Mouse (Mus musculus) fat pad, adult 2 months (tissue): Measurements from ENCODE around the gene Usp2.
A peak's percentile ranks its signal among the peaks of the same experiment; 100 is the strongest.

ENCODE experiments used
- DNase-seq: peaks from one replicate; pipeline ENCODE4 v3.0.0-alpha.2; 2011; ENCODE audit warnings: low read depth, low spot score; ENCODE audit errors: extremely low read depth

Gene Usp2

DNA sequence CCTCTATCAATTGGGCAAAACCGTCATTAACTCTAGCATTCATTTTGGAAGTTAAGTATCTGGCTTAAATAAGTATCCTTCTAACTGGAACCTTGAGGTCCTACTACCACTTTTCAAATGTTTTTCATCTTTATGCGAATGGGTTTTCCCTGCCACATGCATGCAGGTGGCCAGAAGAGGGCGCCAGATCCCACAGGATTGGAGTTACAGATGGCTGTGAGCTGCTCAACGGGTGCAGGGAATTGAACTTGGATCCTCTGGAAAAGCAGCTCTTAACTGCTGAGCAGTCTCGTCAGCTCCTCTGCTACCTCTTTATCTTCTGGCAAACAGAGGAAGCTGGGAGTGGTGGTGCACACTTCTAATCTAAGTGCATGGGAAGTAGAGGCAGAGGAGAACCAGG is 52.2 kb downstream of the Usp2 start:
- no peak for DNase-seq

DNA sequence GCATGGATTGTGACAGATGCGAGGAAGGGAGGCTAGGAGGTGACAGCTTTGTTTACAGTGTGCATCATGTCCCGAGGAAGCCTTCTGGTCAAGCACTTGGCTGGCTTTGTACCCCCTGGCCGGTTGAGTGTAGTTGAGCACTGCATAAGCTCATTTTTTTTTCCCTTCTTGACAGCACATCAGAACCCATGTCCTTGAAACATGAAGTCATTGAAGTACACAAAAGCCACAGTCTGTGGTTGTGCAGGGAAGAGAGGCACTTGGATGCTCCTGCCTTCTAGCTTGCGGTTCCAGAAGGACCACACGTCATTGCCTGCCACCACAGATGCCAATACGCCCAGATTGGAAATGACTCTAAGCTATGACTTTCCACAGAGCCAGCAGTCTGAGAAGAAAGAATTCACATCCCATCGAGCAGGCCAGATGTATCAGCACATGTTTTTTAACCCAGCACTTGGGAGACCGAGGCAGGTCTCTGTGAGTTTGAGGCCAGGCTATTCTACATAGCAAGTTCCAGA is 53.2 kb downstream of the Usp2 start:
- DNase-seq, result no peak

DNA sequence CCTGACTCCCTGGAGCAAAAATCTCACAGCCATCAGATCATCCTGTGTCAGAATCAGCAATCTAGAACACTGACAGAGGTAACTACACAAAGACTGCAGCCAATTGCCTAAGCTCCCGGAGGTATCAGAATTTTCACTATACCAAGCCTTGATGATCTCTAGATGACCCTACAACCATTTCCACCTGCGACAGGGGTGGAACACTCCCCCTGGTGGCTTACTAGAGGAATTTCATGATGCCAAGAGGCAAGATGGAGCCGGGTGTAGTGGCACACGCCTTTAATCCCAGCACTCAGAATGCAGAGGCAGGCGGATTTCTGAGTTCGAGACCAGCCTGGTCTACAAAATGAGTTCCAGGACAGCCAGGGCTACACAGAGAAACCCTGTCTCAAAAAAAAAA is 57.5 kb downstream of the Usp2 start:
- no peak for DNase-seq

DNA sequence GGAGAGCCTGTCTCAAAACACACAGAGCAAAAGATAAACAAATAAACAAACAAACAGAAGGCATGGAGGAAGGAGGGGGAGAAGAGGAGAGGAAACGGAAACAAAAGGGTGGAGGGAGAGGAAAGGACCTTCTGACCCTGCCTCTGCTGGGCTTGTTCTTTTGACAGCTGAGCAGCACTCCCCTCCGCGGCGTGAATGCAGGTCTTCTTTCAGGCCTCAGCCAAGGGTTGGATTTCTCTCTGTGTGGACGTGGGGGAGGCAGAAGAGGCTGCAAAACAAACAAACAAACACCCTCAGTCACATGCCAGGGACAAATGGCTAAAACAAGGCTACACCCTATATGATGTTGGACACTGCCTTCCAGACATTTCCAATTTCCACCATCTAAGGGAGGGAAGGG is 58.2 kb downstream of the Usp2 start:
- DNase-seq, result no peak

DNA sequence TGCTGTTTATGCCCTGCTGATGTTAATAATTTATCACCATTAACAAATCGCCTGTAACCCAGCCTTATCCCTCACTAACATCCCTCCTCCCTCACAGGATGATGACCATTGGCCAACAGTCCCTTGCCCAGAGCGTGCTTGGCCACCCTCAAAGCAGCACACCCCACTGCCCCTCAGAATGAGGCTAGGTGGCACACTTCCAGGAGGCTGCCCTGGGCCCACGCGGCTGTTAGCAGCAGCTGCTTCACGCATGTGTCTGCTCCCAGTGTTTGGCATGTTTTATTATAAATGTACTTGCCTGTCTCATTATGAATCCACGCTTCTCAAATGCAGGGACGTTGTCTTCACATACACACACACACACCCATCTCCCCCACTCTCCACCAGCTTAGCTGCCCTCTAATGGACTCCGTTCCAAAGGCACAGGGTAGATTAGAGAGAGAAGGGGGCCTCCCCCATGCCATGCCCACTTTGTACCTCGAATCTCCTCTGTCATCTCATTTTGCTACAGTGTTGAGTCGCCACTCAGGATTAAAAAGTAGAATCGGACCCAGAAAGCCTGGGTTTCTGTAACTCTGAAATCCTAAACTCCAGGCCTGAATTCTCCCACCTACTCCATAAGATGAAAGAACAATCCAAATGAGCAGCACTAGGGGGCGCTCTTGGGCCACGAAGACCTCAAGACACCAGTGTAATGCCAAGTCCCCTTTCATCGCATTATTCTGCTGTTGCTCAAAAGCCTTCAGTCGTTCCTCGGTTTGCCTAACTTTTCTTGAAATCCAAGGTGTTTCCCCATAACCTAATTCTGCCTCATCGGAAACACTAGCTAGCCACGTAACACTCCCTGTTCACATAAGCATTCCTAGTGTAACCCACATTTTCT is 59.0 kb downstream of the Usp2 start:
- peak; percentile 69 for DNase-seq

DNA sequence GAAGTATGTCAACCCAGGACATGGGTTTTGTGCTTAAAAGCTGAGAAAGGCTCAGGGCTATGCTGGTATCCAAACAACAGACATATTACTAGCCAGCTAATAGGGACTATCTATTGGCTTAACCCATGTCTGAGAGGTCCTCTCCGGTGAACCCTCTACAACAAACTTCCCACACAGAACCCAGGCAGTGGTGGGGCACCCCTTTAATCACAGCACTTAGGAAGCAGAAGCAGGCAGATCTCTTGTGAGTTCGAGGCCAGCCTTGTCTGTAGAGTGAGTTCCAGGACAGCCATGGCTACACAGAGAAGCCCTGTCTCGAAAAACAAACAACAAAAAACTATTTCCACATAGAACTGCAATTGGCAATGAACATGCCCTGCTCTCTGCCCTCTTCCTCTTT is 59.9 kb downstream of the Usp2 start:
- DNase-seq, result no peak

DNA sequence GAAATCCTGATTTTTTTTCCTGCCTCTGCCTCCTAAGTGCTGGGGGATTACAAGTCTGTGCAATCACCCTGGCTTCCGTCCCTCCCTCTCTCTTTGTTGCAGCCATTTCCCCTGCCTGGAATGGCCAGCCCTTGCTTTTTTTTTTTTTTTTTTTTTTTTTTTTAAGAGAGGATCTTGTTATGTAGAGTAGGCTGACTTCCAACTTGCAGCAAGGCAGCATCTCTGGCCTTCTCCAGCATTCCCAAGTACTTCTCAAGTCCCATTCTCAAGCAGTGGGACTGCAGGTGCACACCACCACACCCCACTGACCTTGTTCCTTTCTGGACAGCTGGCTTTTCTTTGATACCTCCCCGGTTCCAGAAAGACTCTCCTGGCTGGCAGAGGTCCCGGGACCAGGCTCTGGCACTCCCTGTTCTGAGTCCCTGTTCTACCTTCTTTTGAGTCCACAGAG is 60.6 kb downstream of the Usp2 start:
- no peak for DNase-seq

DNA sequence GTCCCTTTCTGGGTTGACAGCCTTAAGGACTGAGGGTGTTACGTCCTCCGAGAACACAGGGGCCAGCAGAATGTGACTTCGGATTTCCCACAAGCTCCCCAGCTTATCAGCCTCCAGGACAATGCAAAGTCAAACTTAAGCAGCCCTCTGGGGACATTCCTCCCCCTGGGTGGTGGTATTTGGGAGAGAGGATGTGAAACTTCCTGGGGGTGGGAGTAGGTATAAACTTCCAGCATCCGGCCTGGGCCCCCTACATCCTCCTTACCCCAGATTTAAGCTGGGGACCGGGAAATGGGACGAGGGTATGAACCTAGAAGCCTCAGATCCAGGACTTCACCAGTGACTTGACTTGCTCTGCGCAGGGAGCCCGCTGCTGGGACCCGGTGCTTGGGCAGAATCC is 62.8 kb downstream of the Usp2 start:
- no peak for DNase-seq

DNA sequence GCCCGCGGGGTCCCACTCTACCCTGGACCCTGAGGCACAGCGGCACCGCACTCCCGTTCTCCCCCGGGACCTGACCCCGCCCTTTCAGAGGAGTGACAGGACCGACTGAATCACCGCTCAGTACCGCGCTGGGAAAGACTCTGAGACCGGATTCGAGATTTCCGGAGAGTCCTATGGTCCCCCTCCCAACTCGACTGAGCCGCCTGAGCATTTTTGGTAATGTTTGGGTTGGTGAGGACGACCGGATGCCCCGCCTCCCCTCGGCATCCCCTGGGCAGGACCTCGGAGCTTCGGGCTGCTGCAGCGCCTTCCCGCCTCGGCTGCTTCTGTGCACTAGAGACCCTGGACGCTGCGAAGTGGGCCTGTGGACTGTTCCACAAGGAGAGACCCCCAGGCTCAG is 63.2 kb downstream of the Usp2 start:
- DNase-seq, result no peak

DNA sequence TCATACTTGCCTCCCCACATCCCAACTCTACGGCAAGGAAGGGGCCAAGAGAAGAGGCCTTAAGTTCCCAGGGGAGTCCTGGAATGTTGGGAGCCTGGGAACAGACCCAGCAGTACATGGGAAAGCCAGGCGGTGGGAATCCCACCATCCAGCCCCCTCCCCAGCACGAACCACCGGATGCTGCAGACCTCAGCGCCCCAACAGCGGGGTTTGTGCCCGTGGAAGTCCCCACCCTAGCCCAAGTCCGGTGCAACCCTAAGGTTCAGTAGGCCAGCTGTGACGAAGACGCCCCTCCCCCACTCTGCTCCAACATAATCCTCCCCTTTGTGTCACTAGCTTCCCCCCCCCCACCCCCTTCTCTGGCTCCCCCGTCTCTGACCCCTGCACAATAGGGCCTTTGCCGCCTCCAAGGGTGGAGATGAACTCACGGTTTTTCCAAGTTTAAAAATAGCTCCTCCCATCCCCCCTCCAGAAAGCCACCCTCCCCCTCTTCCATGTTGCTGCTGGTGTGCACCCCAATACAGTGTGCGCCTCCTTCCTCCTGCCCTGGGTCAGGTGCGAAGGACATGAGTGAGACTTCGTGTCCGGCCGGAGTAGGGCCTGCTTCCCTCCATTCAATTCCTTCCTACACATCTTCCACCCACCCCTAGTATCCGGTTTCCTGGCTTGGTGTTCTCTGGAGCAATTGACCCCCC is 63.9 kb downstream of the Usp2 start:
- no peak for DNase-seq

DNA sequence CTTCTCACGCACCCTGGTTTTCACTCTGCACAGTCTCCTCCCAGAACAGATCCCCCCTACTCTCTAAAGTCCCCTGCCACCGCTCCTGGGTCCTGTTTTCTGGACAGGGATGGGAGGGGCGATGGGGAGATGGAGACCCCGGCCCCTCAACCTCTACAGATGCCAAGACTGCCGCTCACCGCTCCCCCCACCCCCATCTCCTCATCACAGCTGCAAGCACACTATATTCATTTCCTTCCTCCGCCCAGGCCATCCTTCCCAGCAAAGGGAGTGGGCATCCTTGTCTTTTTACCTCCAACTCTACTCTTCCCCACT is 64.4 kb downstream of the Usp2 start:
- no peak for DNase-seq

DNA sequence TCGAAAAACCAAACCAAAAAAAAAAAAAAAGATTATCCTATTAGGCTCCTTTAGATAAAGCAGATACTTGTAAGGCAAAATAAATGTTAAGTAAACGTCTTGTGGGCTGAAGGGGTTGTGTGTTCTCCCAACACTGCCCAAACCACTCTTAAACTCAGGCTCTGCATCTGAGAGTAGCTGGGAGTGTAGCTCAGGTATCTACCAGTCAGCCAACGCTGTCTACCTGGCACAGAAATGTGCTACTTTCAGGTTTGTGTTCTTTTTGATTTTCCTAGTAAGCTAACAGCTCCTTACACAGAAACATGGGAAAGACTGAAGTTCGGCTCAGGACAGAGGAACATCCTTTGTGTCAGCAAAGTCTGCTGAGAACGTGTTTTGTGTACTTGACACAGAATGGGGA is 65.4 kb downstream of the Usp2 start:
- no peak for DNase-seq

DNA sequence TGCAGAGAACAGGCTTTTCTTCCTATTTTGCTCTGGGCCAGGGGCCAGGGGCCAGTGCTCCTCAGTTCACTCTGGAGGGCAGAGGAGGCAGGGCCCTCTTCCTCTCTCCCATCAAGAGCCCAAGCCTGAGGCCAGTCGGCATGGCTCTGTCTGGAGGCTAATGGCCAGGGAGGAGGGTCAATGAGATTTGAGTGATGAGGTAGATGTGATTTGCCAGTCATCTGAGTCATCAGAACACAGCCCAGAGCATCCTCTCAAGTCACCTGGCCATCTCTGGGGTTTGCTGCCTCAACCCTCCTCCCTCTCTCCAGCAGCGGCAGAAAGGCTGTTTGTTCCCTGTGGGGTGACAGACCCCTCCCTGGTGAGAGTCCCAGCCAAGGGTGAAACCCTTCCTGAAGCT is 66.5 kb downstream of the Usp2 start:
- DNase-seq, result no peak

DNA sequence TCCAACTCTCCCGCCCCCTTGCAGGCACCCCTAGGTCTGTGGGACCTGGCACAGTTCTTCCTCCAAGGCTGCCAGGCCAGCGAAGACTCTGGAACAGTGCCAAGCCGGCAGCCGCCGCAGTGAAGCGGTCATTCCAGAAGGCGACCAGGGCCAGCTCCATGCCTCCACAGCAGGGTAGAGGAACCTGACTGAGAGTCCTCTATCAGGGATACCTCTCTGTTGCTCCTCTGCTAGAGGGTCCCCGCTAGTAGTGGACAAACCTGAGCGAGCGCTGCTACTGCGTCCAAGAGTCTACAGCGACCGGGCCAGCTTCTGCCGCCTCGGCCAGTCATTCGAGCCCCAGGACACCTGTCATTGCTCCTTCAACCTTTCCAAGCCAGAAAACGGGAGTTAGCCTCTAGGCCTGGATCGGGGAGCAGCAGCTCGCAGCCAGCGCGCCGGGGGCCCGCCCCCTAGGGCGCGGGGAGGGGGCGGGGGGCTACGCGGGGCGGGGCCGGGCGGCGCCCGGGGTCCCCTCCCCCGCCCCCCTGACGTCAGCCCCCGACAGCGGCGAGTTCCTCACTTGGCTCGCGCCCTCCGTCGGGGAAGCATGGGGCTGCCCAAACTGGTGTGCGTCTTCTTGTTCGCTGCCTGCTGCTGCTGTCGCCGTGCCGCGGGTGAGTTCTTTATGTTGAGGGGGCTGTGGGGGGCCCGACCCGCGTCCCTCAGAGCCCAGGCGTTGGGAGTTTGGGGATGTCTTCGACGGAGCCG is 67.5 kb downstream of the Usp2 start, which contains the start of gene Mcam:
TSS of gene Mcam (plus strand) at position 369 of the 750 bp plus-strand sequence.
- DNase-seq, result no peak

DNA sequence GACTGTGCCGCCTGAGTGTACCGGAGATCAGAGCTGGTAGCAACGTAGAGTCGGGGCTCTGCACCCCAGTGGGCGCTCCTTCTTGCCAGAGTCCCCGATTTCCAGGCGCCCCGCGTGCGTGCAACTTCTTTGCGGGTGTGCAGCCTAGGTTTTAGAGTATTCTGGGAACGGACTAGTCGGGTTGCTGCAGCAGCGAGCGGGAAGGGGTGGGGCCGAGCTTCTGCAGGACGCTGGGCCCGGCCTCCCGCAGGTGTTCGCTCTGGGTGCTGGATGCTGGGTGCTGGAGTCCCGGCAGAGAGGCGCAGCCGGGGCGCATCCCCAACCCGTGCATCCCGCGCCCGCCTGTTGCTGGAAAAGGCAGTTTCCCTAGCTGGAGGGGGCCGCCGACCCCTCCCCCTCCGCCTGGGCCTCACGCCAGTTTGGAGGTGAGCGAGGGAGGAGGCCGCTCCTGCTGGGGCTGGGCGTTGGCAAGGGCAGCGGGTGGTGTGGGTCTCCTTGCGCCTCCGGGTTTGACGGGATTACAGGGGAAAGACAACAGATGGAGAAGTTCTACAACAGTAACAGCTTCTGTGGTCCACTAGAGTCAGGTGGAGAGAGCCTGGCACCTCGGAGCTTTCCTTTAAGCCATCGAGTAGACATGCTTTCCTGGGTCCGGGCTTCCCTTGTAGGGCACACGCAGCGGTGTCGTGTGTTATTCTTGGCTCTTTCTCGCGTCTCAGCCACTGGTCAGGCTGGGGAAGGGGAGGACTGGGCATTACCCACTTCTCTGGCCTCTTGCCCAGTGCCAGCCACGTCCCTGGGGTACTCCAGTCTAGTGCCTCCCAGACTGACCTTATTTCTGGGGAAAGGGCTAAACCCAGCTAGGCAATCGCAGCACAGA is 68.3 kb downstream of the Usp2 start:
- no peak for DNase-seq

DNA sequence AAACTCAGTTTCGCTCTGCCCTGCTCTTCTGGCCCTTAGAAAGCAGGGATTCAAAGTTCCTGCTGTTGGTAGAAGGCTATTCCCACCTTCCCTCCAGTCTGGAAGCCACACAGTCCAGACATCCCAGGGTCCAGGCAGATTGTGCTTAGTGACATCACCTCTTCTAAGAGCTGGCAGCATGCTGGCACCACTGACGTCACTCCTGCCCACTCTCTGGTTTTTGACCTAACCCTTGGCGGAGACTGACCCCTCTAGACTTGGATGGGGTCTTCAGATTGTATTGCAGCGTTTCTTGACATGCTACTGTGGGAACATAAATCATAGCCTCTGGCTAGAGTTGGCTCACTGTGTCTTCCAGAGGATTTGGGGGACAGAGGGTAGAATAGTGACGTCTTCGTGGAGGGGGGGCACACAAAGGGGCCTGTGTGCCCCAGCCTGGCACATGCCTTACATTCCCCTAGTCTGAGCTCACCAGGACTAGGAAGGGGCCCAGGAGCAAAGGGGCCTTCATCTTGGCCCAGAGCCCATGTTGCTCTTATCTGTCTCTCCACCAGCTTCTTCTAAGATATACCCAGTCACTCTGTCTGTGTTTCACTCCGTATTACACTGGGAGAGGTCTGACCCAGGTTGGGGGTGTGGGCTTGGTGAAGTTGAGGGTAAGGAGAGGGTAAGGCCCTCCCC is 69.0 kb downstream of the Usp2 start:
- no peak for DNase-seq

DNA sequence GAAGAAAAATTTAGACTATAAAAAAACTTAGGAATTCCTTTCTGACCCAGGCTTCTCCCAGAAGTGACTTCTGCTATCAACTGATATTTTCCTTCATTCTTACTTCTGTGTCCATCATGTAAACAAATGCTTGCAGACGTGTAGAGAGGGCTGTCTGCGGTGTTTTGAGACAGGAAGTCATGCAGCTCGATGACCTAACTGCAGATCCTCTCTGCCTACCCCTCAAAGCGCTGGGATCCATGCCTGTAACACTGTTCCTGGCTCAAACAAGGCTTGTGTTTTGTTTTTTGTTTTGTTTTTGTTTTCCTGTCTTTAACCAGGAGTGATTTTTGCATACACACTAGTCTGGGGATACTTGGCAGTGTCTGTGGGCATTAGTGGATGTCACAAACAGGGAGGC is 71.0 kb downstream of the Usp2 start:
- DNase-seq, result no peak

DNA sequence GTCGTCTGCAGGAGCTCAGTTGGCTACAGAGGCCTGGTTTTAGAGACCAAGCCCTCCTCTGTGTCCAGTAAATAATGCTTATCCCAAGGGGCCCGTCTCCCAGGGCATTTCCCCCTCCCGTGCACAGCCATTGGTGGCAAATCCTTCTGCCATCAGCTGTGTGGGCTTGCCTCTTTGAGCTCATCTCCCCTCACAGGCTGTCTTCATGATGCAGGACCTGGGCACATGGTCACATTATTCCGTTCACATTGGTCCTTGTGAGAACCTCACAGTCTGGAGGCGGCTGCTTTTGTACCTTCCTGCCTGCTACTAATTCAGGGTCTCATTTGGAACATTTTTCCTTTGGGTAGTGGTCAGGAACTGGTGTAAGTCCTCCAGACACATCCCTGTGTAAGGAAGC is 75.1 kb downstream of the Usp2 start:
- DNase-seq, result no peak

DNA sequence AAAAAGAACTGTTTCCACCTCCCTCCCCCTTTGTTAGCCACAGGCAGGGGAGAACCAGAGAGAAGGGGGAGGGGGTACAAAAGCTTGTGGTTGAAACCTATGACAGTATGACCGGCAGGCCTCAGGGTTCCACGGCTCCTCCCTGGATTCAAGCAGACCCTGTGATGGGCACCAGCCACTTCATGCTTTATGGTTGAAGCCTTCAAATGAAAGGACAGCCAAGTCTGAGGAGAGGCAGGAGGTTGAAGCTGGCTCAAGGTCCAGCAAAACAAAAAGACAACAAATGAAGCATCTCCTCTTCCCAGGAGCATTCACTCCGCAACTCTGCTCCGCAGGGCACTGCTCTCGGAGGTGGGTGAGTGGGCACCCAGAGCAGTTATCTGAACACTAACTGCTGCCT is 76.6 kb downstream of the Usp2 start:
- no peak for DNase-seq
